Mouse (Mus musculus) hindbrain, embryonic 13.5 days (tissue): ENCODE results near the gene Baz2a. TPM values are rescaled to one million over a fixed set of nuclear protein-coding genes. Genes with fewer than 3 reads are reported as not detected.
A peak's percentile ranks its signal among the peaks of the same experiment; 100 is the strongest.

ENCODE experiments used
- ATAC-seq: fragments of 200-750 bp; cut with Nextera tagmentation; 2 replicates; pipeline ENCODE4 v1.8.0; 2017; ENCODE audit warnings: moderate TSS enrichment; ENCODE audit not compliant: low FRiP score
- H3K27ac ChIP-seq: fragments of 300-500 bp; sonication (generic); 2 replicates; pipeline ENCODE4 v1.5.1; 2015; ENCODE audit warnings: inconsistent platforms, mild to moderate bottlenecking, moderate library complexity
- H3K27me3 ChIP-seq: fragments of 300-500 bp; sonication (generic); 2 replicates; pipeline ENCODE4 v1.6.1; 2015; ENCODE audit warnings: mild to moderate bottlenecking, inconsistent platforms
- H3K36me3 ChIP-seq: fragments of 300-500 bp; sonication (generic); 2 replicates; pipeline ENCODE4 v1.6.1; 2015; ENCODE audit warnings: mild to moderate bottlenecking, inconsistent platforms
- H3K4me1 ChIP-seq: fragments of 300-500 bp; sonication (generic); replicated peaks from 2 replicates; pipeline ENCODE4 v1.6.1; 2015; ENCODE audit warnings: inconsistent platforms
- H3K4me2 ChIP-seq: fragments of 300-500 bp; sonication (generic); 2 replicates; pipeline ENCODE4 v1.6.1; 2015; ENCODE audit warnings: inconsistent platforms, mild to moderate bottlenecking, moderate library complexity
- H3K4me3 ChIP-seq: fragments of 300-500 bp; sonication (generic); 2 replicates; pipeline ENCODE4 v1.5.1; 2015; ENCODE audit warnings: mild to moderate bottlenecking, inconsistent platforms
- H3K9ac ChIP-seq: fragments of 300-500 bp; sonication (generic); 2 replicates; pipeline ENCODE4 v1.6.1; 2015; ENCODE audit warnings: mild to moderate bottlenecking, inconsistent platforms
- H3K9me3 ChIP-seq: fragments of 300-500 bp; sonication (generic); 2 replicates; pipeline ENCODE4 v1.6.1; 2016; ENCODE audit warnings: inconsistent platforms
- WGBS: fragments of 180-500 bp; shearing (Covaris S2); methylation state at CpG from one replicate; pipeline ENCODE4 v1.1.7; 2015; 5-methylcytosine and 5-hydroxymethylcytosine counted together
- microRNA counts: library from miRNA; unstranded; fragments of <30 nt; microRNA quantifications from one replicate; lab custom pipeline; 2016
- microRNA-seq: library from miRNA; unstranded; fragments of <30 nt; microRNA quantifications from one replicate; pipeline ENCODE4, GENCODE M21; 2016
- polyA plus RNA-seq: library from polyadenylated mRNA; unstranded; fragments of >200 nt; fragmentation: Nextera tagmentation; extraction: Ambion mirVana; gene quantifications from 2 replicates; pipeline ENCODE4 v1.2.1, GENCODE M21; 2015

Gene Baz2a
- polyA plus RNA-seq, 1 experiment from 2014 or later, result 13.4 TPM

- H3K9ac ChIP-seq, result peak overlapping the region; percentile 74
- H3K27ac ChIP-seq, result peak overlapping the region; percentile 66
- peak overlapping the region; percentile 52 for H3K4me3 ChIP-seq
- no peaks in the 10 kb centered on the region for H3K36me3 ChIP-seq
- peaks cover 21% of the 10 kb centered on the region for H3K4me1 ChIP-seq
- peak overlapping the region; percentile 75 for H3K4me2 ChIP-seq
- no peaks in the 10 kb centered on the region for H3K27me3 ChIP-seq
- ATAC-seq, result peak; percentile 89
- under 1% methylated on average over 17 of the region's 17 CpGs for WGBS
- no peaks in the 10 kb centered on the region for H3K9me3 ChIP-seq
Measured at GRCm38 (mm10) chr10:128175996-128176755, 84.8 kb downstream of the Baz2a start.

- no peak for ATAC-seq
- H3K36me3 ChIP-seq, result no peaks in the 10 kb centered on the region
- H3K9me3 ChIP-seq, result no peaks in the 10 kb centered on the region
- H3K4me2 ChIP-seq, result no peak overlapping the region
- H3K27ac ChIP-seq, result no peak overlapping the region
- no peaks in the 10 kb centered on the region for H3K27me3 ChIP-seq
- peaks cover 21% of the 10 kb centered on the region for H3K4me1 ChIP-seq
- H3K4me3 ChIP-seq, result no peak overlapping the region
- 86% methylated on average over 4 of the region's 4 CpGs for WGBS
- H3K9ac ChIP-seq, result no peak overlapping the region
Measured at GRCm38 (mm10) chr10:128177316-128177715, 85.9 kb downstream of the Baz2a start.

MicroRNAs within 50 kb of the gene (microRNA counts, 519-probe panel; counts per million panel counts)
- microRNA mmu-miR-677 (lab: Ali Mortazavi, UCI), result 51.3 counts per million

Small RNA genes lying within 50 kb of the gene (microRNA-seq; reads per million reads assigned to microRNA genes)
- gene Mir677, result 16.5 reads per million, percentile 28 among the genes with 10 or more reads in this experiment

Other genes starting within 250 kb of the Baz2a start
- not detected in 2 replicates for gene Rdh19, start 241.6 kb upstream of the Baz2a start, polyA plus RNA-seq
- not detected in 2 replicates for gene Rdh16f2, start 225.1 kb upstream of the Baz2a start, polyA plus RNA-seq
- gene Rdh7, start 202.8 kb upstream of the Baz2a start, polyA plus RNA-seq, result not detected in 2 replicates
- gene Sdr9c7, start 193.1 kb upstream of the Baz2a start, polyA plus RNA-seq, result not detected in 2 replicates
- not detected in 2 replicates for gene Hsd17b6, start 84.0 kb upstream of the Baz2a start, polyA plus RNA-seq
- gene Prim1, start 76.4 kb upstream of the Baz2a start, polyA plus RNA-seq, result 33.9 and 39.4 TPM in 2 replicates
- 609 and 615 TPM in 2 replicates for gene Naca, start 56.0 kb upstream of the Baz2a start, polyA plus RNA-seq
- 440 and 454 TPM in 2 replicates for gene Ptges3, start 32.6 kb upstream of the Baz2a start, polyA plus RNA-seq
- 2,105 and 2,130 TPM in 2 replicates for gene Atp5b, start 8.3 kb upstream of the Baz2a start, polyA plus RNA-seq
- 11.1 and 13.1 TPM in 2 replicates for gene Rbms2, start 88.7 kb downstream of the Baz2a start, polyA plus RNA-seq
- gene Gls2, start 102.9 kb downstream of the Baz2a start, polyA plus RNA-seq, result 0.75 and 1.3 TPM in 2 replicates
- gene Spryd4, start 120.2 kb downstream of the Baz2a start, polyA plus RNA-seq, result 19.6 and 21.7 TPM in 2 replicates
- 0.14 and 0.21 TPM in 2 replicates for gene Mip, start 134.3 kb downstream of the Baz2a start, polyA plus RNA-seq
- 24.6 and 29.5 TPM in 2 replicates for gene Timeless, start 140.5 kb downstream of the Baz2a start, polyA plus RNA-seq
- gene Apon, start 162.5 kb downstream of the Baz2a start, polyA plus RNA-seq, result 0.18 and 0.27 TPM in 2 replicates
- not detected in 2 replicates for gene Apof, start 177.1 kb downstream of the Baz2a start, polyA plus RNA-seq
- gene Stat2, start 179.0 kb downstream of the Baz2a start, polyA plus RNA-seq, result 21.4 and 22.6 TPM in 2 replicates
- 0.10 TPM in 1 of 2 replicates, not detected in the other for gene Il23a, start 207.2 kb downstream of the Baz2a start, polyA plus RNA-seq
- gene Pan2, start 211.8 kb downstream of the Baz2a start, polyA plus RNA-seq, result 25.3 and 25.8 TPM in 2 replicates
- 227 and 228 TPM in 2 replicates for gene Cnpy2, start 230.9 kb downstream of the Baz2a start, polyA plus RNA-seq
- 232 and 235 TPM in 2 replicates for gene Cs, start 246.2 kb downstream of the Baz2a start, polyA plus RNA-seq